Mouse (Mus musculus) megakaryocyte, embryonic 14.5 days (primary cell): ENCODE measurements at regions not wholly inside any gene's neighbourhood (a gene's known extent, or its start where the extent isn't known, plus 50 kb on each side); places are given as distances from the start of the nearest gene placed in this dataset.

Experiments used
- H3K27me3 ChIP-seq: replicated peaks from 2 replicates; pipeline ENCODE3; 2012; ENCODE audit warnings: inconsistent platforms
- H3K36me3 ChIP-seq: replicated peaks from 2 replicates; pipeline ENCODE3; 2012; ENCODE audit warnings: low read length, inconsistent platforms, mixed read lengths
- H3K4me1 ChIP-seq: 2 replicates; pipeline ENCODE4 v1.6.1; 2012; ENCODE audit warnings: inconsistent platforms
- H3K4me3 ChIP-seq: replicated peaks from 2 replicates; pipeline ENCODE3; 2012; ENCODE audit warnings: moderate library complexity, mild to moderate bottlenecking, inconsistent platforms
- H3K9me3 ChIP-seq: 2 replicates; pipeline ENCODE4 v1.6.1; 2012; ENCODE audit warnings: inconsistent platforms
- FLI1 ChIP-seq: IDR thresholded peaks from 2 replicates; pipeline ENCODE4 v1.6.1; 2012; ENCODE audit warnings: low read length, inconsistent platforms, mixed read lengths
- GATA1 ChIP-seq: IDR thresholded peaks from 3 replicates; pipeline ENCODE4 v1.6.1; 2012; ENCODE audit warnings: mixed read lengths, low read length, inconsistent platforms, borderline replicate concordance

- Histone ChIP-seq H3K9me3 (no peaks in the 10 kb centered on the region), H3K4me1 (peaks cover 12% of the 10 kb centered on the region), H3K4me3 (no peak overlapping the region), H3K27me3 (peaks cover 4% of the 10 kb centered on the region), H3K36me3 (no peaks in the 10 kb centered on the region)
- TF ChIP-seq FLI1 (no peak), GATA1 (no peak)
Measured at GRCm38 (mm10) chr13:28782497-28783246, 170.8 kb downstream of the Sox4 start.

GRCm38 (mm10) chr13:28782081-28782480 lies 171.4 kb downstream of the Sox4 start:
- Histone ChIP-seq H3K4me3 (no peak overlapping the region), H3K9me3 (no peaks in the 10 kb centered on the region), H3K27me3 (peaks cover 7% of the 10 kb centered on the region), H3K4me1 (peaks cover 12% of the 10 kb centered on the region), H3K36me3 (no peaks in the 10 kb centered on the region)
- TF ChIP-seq FLI1 (no peak), GATA1 (no peak)

GRCm38 (mm10) chr13:28781660-28782059 lies 171.9 kb downstream of the Sox4 start:
- no peaks in the 10 kb centered on the region for H3K9me3 ChIP-seq
- no peak overlapping the region for H3K4me3 ChIP-seq
- peaks cover 7% of the 10 kb centered on the region for H3K27me3 ChIP-seq
- H3K36me3 ChIP-seq, result no peaks in the 10 kb centered on the region
- H3K4me1 ChIP-seq, result peaks cover 12% of the 10 kb centered on the region
- TF ChIP-seq GATA1 (no peak), FLI1 (no peak)

GRCm38 (mm10) chr13:28780462-28780861 lies 173.1 kb downstream of the Sox4 start:
- Histone ChIP-seq H3K9me3 (no peaks in the 10 kb centered on the region), H3K27me3 (peaks cover 7% of the 10 kb centered on the region), H3K36me3 (no peaks in the 10 kb centered on the region), H3K4me3 (no peak overlapping the region), H3K4me1 (peaks cover 12% of the 10 kb centered on the region)
- no peak for TF ChIP-seq GATA1
- no peak for TF ChIP-seq FLI1

GRCm38 (mm10) chr13:28775142-28775815 lies 178.2 kb downstream of the Sox4 start:
- no peaks in the 10 kb centered on the region for H3K9me3 ChIP-seq
- TF ChIP-seq FLI1 (no peak), GATA1 (no peak)
- no peaks in the 10 kb centered on the region for H3K36me3 ChIP-seq
- H3K4me1 ChIP-seq, result no peaks in the 10 kb centered on the region
- H3K27me3 ChIP-seq, result peaks cover 10% of the 10 kb centered on the region
- H3K4me3 ChIP-seq, result no peak overlapping the region

GRCm38 (mm10) chr13:28774649-28775048 lies 178.9 kb downstream of the Sox4 start:
- TF ChIP-seq FLI1 (no peak), GATA1 (no peak)
- H3K9me3 ChIP-seq, result no peaks in the 10 kb centered on the region
- no peaks in the 10 kb centered on the region; the same call in 1 of the 2 replicates for H3K4me1 ChIP-seq
- no peak overlapping the region for H3K4me3 ChIP-seq
- H3K27me3 ChIP-seq, result peaks cover 9% of the 10 kb centered on the region
- H3K36me3 ChIP-seq, result no peaks in the 10 kb centered on the region

GRCm38 (mm10) chr13:28773466-28773865 lies 180.0 kb downstream of the Sox4 start:
- H3K4me3 ChIP-seq, result no peak overlapping the region
- no peaks in the 10 kb centered on the region for H3K36me3 ChIP-seq
- H3K4me1 ChIP-seq, result no peaks in the 10 kb centered on the region; the same call in 1 of the 2 replicates
- peaks cover 8% of the 10 kb centered on the region for H3K27me3 ChIP-seq
- no peak for TF ChIP-seq GATA1
- no peak for TF ChIP-seq FLI1
- H3K9me3 ChIP-seq, result peaks cover under 1% of the 10 kb centered on the region; the same call in 1 of the 2 replicates

- TF ChIP-seq FLI1 (no peak), GATA1 (no peak)
- Histone ChIP-seq H3K4me1 (no peaks in the 10 kb centered on the region; the same call in 1 of the 2 replicates), H3K27me3 (peaks cover 4% of the 10 kb centered on the region), H3K9me3 (peaks cover 19% of the 10 kb centered on the region), H3K4me3 (no peak overlapping the region), H3K36me3 (no peaks in the 10 kb centered on the region)
Measured at GRCm38 (mm10) chr13:28770531-28770930, 183.0 kb downstream of the Sox4 start.

- Histone ChIP-seq H3K4me1 (no peaks in the 10 kb centered on the region; the same call in 1 of the 2 replicates), H3K27me3 (peaks cover 4% of the 10 kb centered on the region), H3K36me3 (no peaks in the 10 kb centered on the region), H3K4me3 (no peak overlapping the region), H3K9me3 (peaks cover 19% of the 10 kb centered on the region)
- TF ChIP-seq GATA1 (no peak), FLI1 (no peak)
Measured at GRCm38 (mm10) chr13:28770018-28770417, 183.5 kb downstream of the Sox4 start.

GRCm38 (mm10) chr13:28768717-28769426 lies 184.6 kb downstream of the Sox4 start:
- Histone ChIP-seq H3K4me1 (no peaks in the 10 kb centered on the region; the same call in 1 of the 2 replicates), H3K9me3 (peaks cover 19% of the 10 kb centered on the region), H3K4me3 (no peak overlapping the region), H3K36me3 (no peaks in the 10 kb centered on the region), H3K27me3 (peaks cover 2% of the 10 kb centered on the region)
- no peak for TF ChIP-seq GATA1
- no peak for TF ChIP-seq FLI1
